Comparison of ENCODE assay signal across 8 mouse cellular contexts in the genomic region with DNA sequence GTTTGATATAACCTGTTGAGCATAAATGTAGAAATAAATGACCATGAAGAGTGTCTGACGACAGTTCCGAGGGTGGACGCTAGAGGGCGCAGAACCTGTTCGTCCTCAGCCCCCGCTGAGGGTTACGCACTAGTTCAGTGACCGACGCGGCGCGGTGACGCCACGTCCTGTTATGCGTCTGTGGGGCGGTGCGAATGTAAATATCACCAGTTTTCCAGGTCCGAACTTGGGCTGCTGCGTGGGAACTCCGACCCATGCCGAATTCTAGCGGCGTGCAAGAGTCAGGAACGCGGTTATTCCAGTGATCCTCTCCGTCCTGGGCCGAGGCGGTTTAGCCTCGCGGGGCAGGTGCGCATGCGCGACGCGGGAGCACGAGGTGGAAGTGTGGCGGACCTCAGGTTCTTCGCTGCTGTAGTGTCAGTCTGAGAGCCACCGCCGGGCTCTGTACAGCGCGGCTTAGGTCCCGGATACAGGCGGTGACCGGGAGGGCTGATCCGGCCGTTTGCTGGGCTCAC. TPM values are rescaled to one million over a fixed set of nuclear protein-coding genes. Genes with fewer than 3 reads are reported as not detected.
DNase-seq lines count a peak whose midpoint lies in the region; ATAC-seq and TF ChIP-seq lines count a peak whose summit lies in the region.

TSS of gene Rpp14 (plus strand) at position 203 of the 515 bp plus-strand sequence.

- peak within 1 kb of the TSS; percentile 72 for H3K9ac ChIP-seq in forebrain, embryonic 11.5 days (ENCODE audit: low read length)
- H3K9ac ChIP-seq in heart, postnatal 0 days (replicated peaks; ENCODE audit: low read depth, low read length): peak within 1 kb of the TSS; percentile 68
- H3K9ac ChIP-seq in liver, embryonic 16.5 days (ENCODE audit: low read depth, low read length): peak within 1 kb of the TSS; percentile 84
- H3K9ac ChIP-seq in neural tube, embryonic 13.5 days: peak within 1 kb of the TSS; percentile 82

- TF ChIP-seq POLR2A in testis, adult 2 months (IDR thresholded peaks at IDR 0.05; ENCODE audit: control insufficient read depth, low read depth, low read length): peak; percentile 68

- WGBS in forebrain, embryonic 11.5 days: under 1% methylated on average over 47 of the region's 47 CpGs
- under 1% methylated on average over 47 of the region's 47 CpGs for WGBS in heart, postnatal 0 days
- under 1% methylated on average over 47 of the region's 47 CpGs for WGBS in liver, embryonic 16.5 days (ENCODE audit: insufficient replicate concordance)
- under 1% methylated on average over 47 of the region's 47 CpGs for WGBS in neural tube, embryonic 13.5 days

- no peaks in the 10 kb centered on the region for H3K36me3 ChIP-seq in forebrain, embryonic 11.5 days (ENCODE audit: control insufficient read depth, insufficient read depth, low read length)
- H3K36me3 ChIP-seq in heart, postnatal 0 days (replicated peaks; ENCODE audit: control insufficient read depth, insufficient read depth, low read length): peaks cover 25% of the 10 kb centered on the region
- H3K36me3 ChIP-seq in liver, embryonic 16.5 days (ENCODE audit: control insufficient read depth, insufficient read depth): 0 out of 2 replicates have a peak, but pooled peaks cover 2% of the 10 kb centered on the region
- peaks cover 14% of the 10 kb centered on the region for H3K36me3 ChIP-seq in neural tube, embryonic 13.5 days
- H3K36me3 ChIP-seq in testis, adult 2 months (ENCODE audit: control insufficient read depth, insufficient read depth, low read length): no peaks in the 10 kb centered on the region

- no peaks in the 10 kb centered on the region for H3K4me1 ChIP-seq in forebrain, embryonic 11.5 days (replicated peaks; ENCODE audit: control insufficient read depth, insufficient read depth, low read length)
- 0 out of 2 replicates have a peak, but pooled peaks cover 14% of the 10 kb centered on the region for H3K4me1 ChIP-seq in heart, postnatal 0 days (ENCODE audit: control insufficient read depth, insufficient read depth)
- peaks cover 10% of the 10 kb centered on the region for H3K4me1 ChIP-seq in liver, embryonic 16.5 days (ENCODE audit: control insufficient read depth, low read depth, low read length)
- peaks cover 16% of the 10 kb centered on the region for H3K4me1 ChIP-seq in neural tube, embryonic 13.5 days (replicated peaks)
- peaks cover 10% of the 10 kb centered on the region for H3K4me1 ChIP-seq in testis, adult 2 months (ENCODE audit: control insufficient read depth, insufficient read depth, low read length)

- H3K4me3 ChIP-seq in forebrain, embryonic 11.5 days (ENCODE audit: low read depth, low read length): peak within 1 kb of the TSS; percentile 65
- peak within 1 kb of the TSS; percentile 64 for H3K4me3 ChIP-seq in heart, postnatal 0 days (ENCODE audit: low read depth, low read length)
- H3K4me3 ChIP-seq in liver, embryonic 16.5 days (ENCODE audit: low read depth, low read length): peak within 1 kb of the TSS; percentile 86
- peak within 1 kb of the TSS; percentile 74 for H3K4me3 ChIP-seq in neural tube, embryonic 13.5 days
- peak within 1 kb of the TSS; percentile 92 for H3K4me3 ChIP-seq in testis, adult 2 months (ENCODE audit: control insufficient read depth, low read depth, low read length)

- TF ChIP-seq CTCF in heart, postnatal 0 days (IDR thresholded peaks at IDR 0.05; ENCODE audit: low read depth): peak; percentile 96
- TF ChIP-seq CTCF in testis, adult 2 months (IDR thresholded peaks at IDR 0.05; ENCODE audit: control insufficient read depth, insufficient read depth, insufficient replicate concordance, low read depth, low read length): peak; percentile 99

- TF ChIP-seq EP300 in heart, postnatal 0 days (IDR thresholded peaks at IDR 0.05; ENCODE audit: low read depth): peak; percentile 62; the same call in 1 of the 2 replicates

- no peaks in the 10 kb centered on the region for H3K27me3 ChIP-seq in forebrain, embryonic 11.5 days (ENCODE audit: control insufficient read depth, insufficient read depth, low read length)
- no peaks in the 10 kb centered on the region for H3K27me3 ChIP-seq in heart, postnatal 0 days (ENCODE audit: control insufficient read depth, insufficient read depth, low read length)
- H3K27me3 ChIP-seq in liver, embryonic 16.5 days (ENCODE audit: control insufficient read depth, insufficient read depth, low read depth, low read length): no peaks in the 10 kb centered on the region
- H3K27me3 ChIP-seq in neural tube, embryonic 13.5 days: no peaks in the 10 kb centered on the region
- H3K27me3 ChIP-seq in testis, adult 2 months (ENCODE audit: control insufficient read depth, insufficient read depth, low read length): no peaks in the 10 kb centered on the region

- H3K4me2 ChIP-seq in forebrain, embryonic 11.5 days (ENCODE audit: low read depth, low read length, severe bottlenecking): peak within 1 kb of the TSS; percentile 75
- peak within 1 kb of the TSS; percentile 87 for H3K4me2 ChIP-seq in heart, postnatal 0 days (ENCODE audit: low read depth, low read length)
- peak within 1 kb of the TSS; percentile 95 for H3K4me2 ChIP-seq in liver, embryonic 16.5 days (ENCODE audit: low read depth, low read length)
- H3K4me2 ChIP-seq in neural tube, embryonic 13.5 days: peak within 1 kb of the TSS; percentile 74

- H3K9me3 ChIP-seq in forebrain, embryonic 11.5 days (ENCODE audit: control insufficient read depth, low read length): no peaks in the 10 kb centered on the region
- H3K9me3 ChIP-seq in heart, postnatal 0 days (replicated peaks; ENCODE audit: control insufficient read depth, low read length): no peaks in the 10 kb centered on the region
- H3K9me3 ChIP-seq in liver, embryonic 16.5 days (replicated peaks; ENCODE audit: control insufficient read depth, low read length): no peaks in the 10 kb centered on the region
- H3K9me3 ChIP-seq in neural tube, embryonic 13.5 days: no peaks in the 10 kb centered on the region

- H3K27ac ChIP-seq in forebrain, embryonic 11.5 days (ENCODE audit: low read depth, low read length): peak within 1 kb of the TSS; percentile 79
- H3K27ac ChIP-seq in heart, postnatal 0 days (ENCODE audit: low read depth): peak within 1 kb of the TSS; percentile 99
- H3K27ac ChIP-seq in liver, embryonic 16.5 days (ENCODE audit: low read length): peak within 1 kb of the TSS; percentile 93
- H3K27ac ChIP-seq in neural tube, embryonic 13.5 days (replicated peaks): peak within 1 kb of the TSS; percentile 94
- peak within 1 kb of the TSS; percentile 94 for H3K27ac ChIP-seq in testis, adult 2 months (ENCODE audit: control insufficient read depth, insufficient read depth, low read depth, low read length)

- ATAC-seq in forebrain, embryonic 11.5 days (replicated peaks; ENCODE audit: low FRiP score): peak; percentile 95
- peak; percentile 96 for ATAC-seq in heart, postnatal 0 days (ENCODE audit: insufficient read depth, low read depth)
- ATAC-seq in liver, embryonic 16.5 days (ENCODE audit: low read depth): peak; percentile 96
- peak; percentile 97 for ATAC-seq in neural tube, embryonic 13.5 days (ENCODE audit: low read depth)

- peak; percentile 93 to 94 for DNase-seq in CD8-positive naive resting alpha-beta T cell, adult 2 months (ENCODE audit: low read depth in 2 of 2, low spot score in 2 of 2)
- DNase-seq in c-Kit-positive CD71-negative TER-119-negative erythroid progenitor cells, embryonic 14.5 days (ENCODE audit: low read depth): peak; percentile 93
- peak; percentile 96 for DNase-seq in forebrain, embryonic 11.5 days (ENCODE audit: low spot score)
- DNase-seq in heart, postnatal 0 days (ENCODE audit: low spot score): peak; percentile 95
- peak; percentile 97 to 98 for DNase-seq in kidney, postnatal 4 days

RNA-seq across cellular contexts. Expression of gene Rpp14, which starts in this region (rescaled TPM):
- 64.5 and 69.2 TPM in 2 replicates for polyA plus RNA-seq in forebrain, embryonic 11.5 days (2014; fragmentation: Nextera tagmentation; extraction: Ambion mirVana)
- total RNA-seq in heart, postnatal 0 days (2014; rRNA removed; ENCODE audit: low replicate concordance): 22.7 and 61.8 TPM in 2 replicates
- 42.4 and 42.8 TPM in 2 replicates for polyA plus RNA-seq in heart, postnatal 0 days (2015; fragmentation: Nextera tagmentation; extraction: Ambion mirVana)
- polyA plus RNA-seq in liver, embryonic 16.5 days (2015; fragmentation: Nextera tagmentation; extraction: Ambion mirVana): 16.0 and 17.4 TPM in 2 replicates
- polyA plus RNA-seq in neural tube, embryonic 13.5 days (2015; fragmentation: Nextera tagmentation; extraction: Ambion mirVana): 50.0 and 58.1 TPM in 2 replicates
- 3.0 and 3.3 TPM in 2 replicates for polyA plus RNA-seq in testis, adult 2 months (2012; rRNA removed)

Comparison
In these comparisons a context has a peak if more than half of its experiments do, and no peak if none do; other contexts are left out.
1. Peak in every context shown above with its lines: DNase-seq, ATAC-seq, H3K4me3 ChIP-seq and H3K27ac ChIP-seq.